Mouse (Mus musculus): ENCODE measurements around the gene Kars. TPM values are rescaled to one million over a fixed set of nuclear protein-coding genes. Genes with fewer than 3 reads are reported as not detected.

The Kars gene
- polyA plus RNA-seq, 1 experiment from 2014 or later: 172 TPM

GRCm38 (mm10) chr8:111968991-111969390 lies 42.1 kb downstream of the Kars start:
- Histone ChIP-seq H3K27ac (ENCODE audit: low read length) (no peak overlapping the region), H3K4me2 (ENCODE audit: low read depth, low read length) (no peak overlapping the region), H3K36me3 (ENCODE audit: control insufficient read depth, insufficient read depth, low read length) (peaks cover 4% of the 10 kb centered on the region), H3K9me3 (ENCODE audit: control insufficient read depth, low read length) (no peaks in the 10 kb centered on the region), H3K4me3 (ENCODE audit: low read length) (no peak overlapping the region), H3K9ac (ENCODE audit: low read length) (no peak overlapping the region), H3K4me1 (replicated peaks; ENCODE audit: control insufficient read depth, insufficient read depth, low read length) (no peaks in the 10 kb centered on the region), H3K27me3 (ENCODE audit: control insufficient read depth, insufficient read depth, low read depth, low read length) (no peaks in the 10 kb centered on the region)
- WGBS: 50% methylated on average over 5 of the region's 5 CpGs
- no peak for ATAC-seq (ENCODE audit: low read depth)

GRCm38 (mm10) chr8:111968541-111968940 lies 42.6 kb downstream of the Kars start:
- Histone ChIP-seq H3K9me3 (ENCODE audit: control insufficient read depth, low read length) (no peaks in the 10 kb centered on the region), H3K4me3 (ENCODE audit: low read length) (no peak overlapping the region), H3K9ac (ENCODE audit: low read length) (no peak overlapping the region), H3K27me3 (ENCODE audit: control insufficient read depth, insufficient read depth, low read depth, low read length) (no peaks in the 10 kb centered on the region), H3K4me1 (replicated peaks; ENCODE audit: control insufficient read depth, insufficient read depth, low read length) (no peaks in the 10 kb centered on the region), H3K36me3 (ENCODE audit: control insufficient read depth, insufficient read depth, low read length) (0 out of 2 replicates have a peak, but pooled peaks cover 3% of the 10 kb centered on the region), H3K4me2 (ENCODE audit: low read depth, low read length) (no peak overlapping the region), H3K27ac (ENCODE audit: low read length) (no peak overlapping the region)
- ATAC-seq (ENCODE audit: low read depth): no peak
- WGBS: 85% methylated on average over 10 of the region's 10 CpGs

GRCm38 (mm10) chr8:111967246-111967870 lies 43.8 kb downstream of the Kars start:
- 79% methylated on average over 5 of the region's 5 CpGs for WGBS

GRCm38 (mm10) chr8:111964849-111965561 lies 46.1 kb downstream of the Kars start:
- no peaks in the 10 kb centered on the region for H3K27me3 ChIP-seq (ENCODE audit: control insufficient read depth, insufficient read depth, low read depth, low read length)
- 64% methylated on average over 7 of the region's 7 CpGs for WGBS
- H3K4me1 ChIP-seq (replicated peaks; ENCODE audit: control insufficient read depth, insufficient read depth, low read length): no peaks in the 10 kb centered on the region
- no peak overlapping the region for H3K9ac ChIP-seq (ENCODE audit: low read length)
- H3K4me3 ChIP-seq (ENCODE audit: low read length): no peak overlapping the region
- no peaks in the 10 kb centered on the region for H3K9me3 ChIP-seq (ENCODE audit: control insufficient read depth, low read length)
- no peak for ATAC-seq (ENCODE audit: low read depth)
- H3K36me3 ChIP-seq (ENCODE audit: control insufficient read depth, insufficient read depth, low read length): no peaks in the 10 kb centered on the region
- H3K4me2 ChIP-seq (ENCODE audit: low read depth, low read length): no peak overlapping the region
- no peak overlapping the region for H3K27ac ChIP-seq (ENCODE audit: low read length)

More at GRCm38 (mm10) chr8:111967246-111967870, 43.8 kb downstream of the Kars start:
- Histone ChIP-seq H3K9ac (ENCODE audit: low read length) (no peak overlapping the region), H3K4me2 (ENCODE audit: low read depth, low read length) (no peak overlapping the region), H3K27ac (ENCODE audit: low read length) (no peak overlapping the region), H3K4me3 (ENCODE audit: low read length) (no peak overlapping the region), H3K36me3 (ENCODE audit: control insufficient read depth, insufficient read depth, low read length) (no peaks in the 10 kb centered on the region), H3K4me1 (replicated peaks; ENCODE audit: control insufficient read depth, insufficient read depth, low read length) (no peaks in the 10 kb centered on the region), H3K9me3 (ENCODE audit: control insufficient read depth, low read length) (no peaks in the 10 kb centered on the region), H3K27me3 (ENCODE audit: control insufficient read depth, insufficient read depth, low read depth, low read length) (no peaks in the 10 kb centered on the region)
- ATAC-seq (ENCODE audit: low read depth): no peak

- no peak for ATAC-seq (ENCODE audit: low read depth)
- Histone ChIP-seq H3K27ac (ENCODE audit: low read length) (no peak overlapping the region), H3K27me3 (ENCODE audit: control insufficient read depth, insufficient read depth, low read depth, low read length) (no peaks in the 10 kb centered on the region), H3K4me3 (ENCODE audit: low read length) (no peak overlapping the region), H3K9me3 (ENCODE audit: control insufficient read depth, low read length) (no peaks in the 10 kb centered on the region), H3K9ac (ENCODE audit: low read length) (no peak overlapping the region), H3K36me3 (ENCODE audit: control insufficient read depth, insufficient read depth, low read length) (no peaks in the 10 kb centered on the region), H3K4me1 (replicated peaks; ENCODE audit: control insufficient read depth, insufficient read depth, low read length) (no peaks in the 10 kb centered on the region), H3K4me2 (ENCODE audit: low read depth, low read length) (no peak overlapping the region)
- 32% methylated on average over 5 of the region's 5 CpGs for WGBS
Measured at GRCm38 (mm10) chr8:111964351-111964750, 46.8 kb downstream of the Kars start.

- Histone ChIP-seq H3K9me3 (ENCODE audit: control insufficient read depth, low read length) (no peaks in the 10 kb centered on the region), H3K36me3 (ENCODE audit: control insufficient read depth, insufficient read depth, low read length) (no peaks in the 10 kb centered on the region), H3K27me3 (ENCODE audit: control insufficient read depth, insufficient read depth, low read depth, low read length) (no peaks in the 10 kb centered on the region), H3K4me3 (ENCODE audit: low read length) (no peak overlapping the region), H3K4me1 (replicated peaks; ENCODE audit: control insufficient read depth, insufficient read depth, low read length) (no peaks in the 10 kb centered on the region), H3K27ac (ENCODE audit: low read length) (no peak overlapping the region), H3K9ac (ENCODE audit: low read length) (no peak overlapping the region), H3K4me2 (ENCODE audit: low read depth, low read length) (no peak overlapping the region)
- 92% methylated on average over 4 of the region's 4 CpGs for WGBS
- no peak for ATAC-seq (ENCODE audit: low read depth)
Measured at GRCm38 (mm10) chr8:111963546-111963945, 47.6 kb downstream of the Kars start.

- Histone ChIP-seq H3K9ac (ENCODE audit: low read length) (no peak overlapping the region), H3K27me3 (ENCODE audit: control insufficient read depth, insufficient read depth, low read depth, low read length) (no peaks in the 10 kb centered on the region), H3K9me3 (ENCODE audit: control insufficient read depth, low read length) (no peaks in the 10 kb centered on the region), H3K4me2 (ENCODE audit: low read depth, low read length) (no peak overlapping the region), H3K4me3 (ENCODE audit: low read length) (no peak overlapping the region), H3K36me3 (ENCODE audit: control insufficient read depth, insufficient read depth, low read length) (no peaks in the 10 kb centered on the region), H3K27ac (ENCODE audit: low read length) (no peak overlapping the region), H3K4me1 (replicated peaks; ENCODE audit: control insufficient read depth, insufficient read depth, low read length) (no peaks in the 10 kb centered on the region)
- no peak for ATAC-seq (ENCODE audit: low read depth)
- WGBS: 62% methylated on average over 10 of the region's 10 CpGs
Measured at GRCm38 (mm10) chr8:111963091-111963490, 48.0 kb downstream of the Kars start.

- H3K4me1 ChIP-seq (replicated peaks; ENCODE audit: control insufficient read depth, insufficient read depth, low read length): no peaks in the 10 kb centered on the region
- H3K27ac ChIP-seq (ENCODE audit: low read length): no peak overlapping the region
- H3K9me3 ChIP-seq (ENCODE audit: control insufficient read depth, low read length): no peaks in the 10 kb centered on the region
- H3K36me3 ChIP-seq (ENCODE audit: control insufficient read depth, insufficient read depth, low read length): no peaks in the 10 kb centered on the region
- H3K27me3 ChIP-seq (ENCODE audit: control insufficient read depth, insufficient read depth, low read depth, low read length): no peaks in the 10 kb centered on the region
- H3K4me2 ChIP-seq (ENCODE audit: low read depth, low read length): no peak overlapping the region
- H3K9ac ChIP-seq (ENCODE audit: low read length): no peak overlapping the region
- 56% methylated on average over 1 of the region's 1 CpGs for WGBS
- ATAC-seq (ENCODE audit: low read depth): no peak
- no peak overlapping the region for H3K4me3 ChIP-seq (ENCODE audit: low read length)
Measured at GRCm38 (mm10) chr8:111962589-111962988, 48.5 kb downstream of the Kars start.

GRCm38 (mm10) chr8:111961330-111961729 lies 49.8 kb downstream of the Kars start:
- WGBS: 61% methylated on average over 3 of the region's 3 CpGs
- no peak for ATAC-seq (ENCODE audit: low read depth)
- no peak overlapping the region for H3K4me3 ChIP-seq (ENCODE audit: low read length)
- no peaks in the 10 kb centered on the region for H3K27me3 ChIP-seq (ENCODE audit: control insufficient read depth, insufficient read depth, low read depth, low read length)
- no peak overlapping the region for H3K9ac ChIP-seq (ENCODE audit: low read length)
- H3K4me1 ChIP-seq (replicated peaks; ENCODE audit: control insufficient read depth, insufficient read depth, low read length): no peaks in the 10 kb centered on the region
- H3K4me2 ChIP-seq (ENCODE audit: low read depth, low read length): no peak overlapping the region
- no peaks in the 10 kb centered on the region for H3K9me3 ChIP-seq (ENCODE audit: control insufficient read depth, low read length)
- H3K27ac ChIP-seq (ENCODE audit: low read length): no peak overlapping the region
- peaks cover 7% of the 10 kb centered on the region for H3K36me3 ChIP-seq (ENCODE audit: control insufficient read depth, insufficient read depth, low read length)
